Mouse (Mus musculus) heart, adult 2 months (tissue): ENCODE data around the gene Snapin.

Experiments
- CTCF ChIP-seq: fragments of 200-600 bp; IDR thresholded peaks from 2 replicates; pipeline ENCODE4 v1.8.1; 2022; ENCODE audit warnings: antibody characterized with exemption, mild to moderate bottlenecking, moderate library complexity
- EP300 ChIP-seq: fragments of 200-500 bp; IDR thresholded peaks from 2 replicates; pipeline ENCODE4 v1.6.1; 2011; ENCODE audit warnings: low read depth, low read length, control low read depth; ENCODE audit not compliant: insufficient read depth
- POLR2A ChIP-seq: fragments of 200-500 bp; IDR thresholded peaks from 2 replicates; pipeline ENCODE4 v1.6.1; 2011; ENCODE audit warnings: mild to moderate bottlenecking, low read depth, low read length, control low read depth; ENCODE audit not compliant: insufficient read depth

GRCm38 (mm10) chr3:90462579-90462978, 28.3 kb downstream of the Snapin start:
- TF ChIP-seq CTCF = no peak
- TF ChIP-seq EP300 = no peak
- no peak for TF ChIP-seq POLR2A
